Mouse (Mus musculus): ENCODE results near the gene Dedd2. TPM values are rescaled to one million over a fixed set of nuclear protein-coding genes. Genes with fewer than 3 reads are reported as not detected.

The Dedd2 gene
- total RNA-seq, 2 experiments from 2014 or later = 24.1 to 25.4 TPM

- intact Hi-C loops (cut with DNase I) = no loop called here
- no peak for DNase-seq (ENCODE audit: low spot score in 2 of 2)
Measured at GRCm38 (mm10) chr7:25190806-25191205, 29.6 kb downstream of the Dedd2 start.

GRCm38 (mm10) chr7:25187662-25188650 is 32.5 kb downstream of the Dedd2 start:
- intact Hi-C loops (cut with DNase I) = loop anchor here (1.0 to 2.0 kb wide), 2 partner anchors 31 to 55 kb away; no protein-coding TSS in a partner anchor

GRCm38 (mm10) chr7:25184091-25184490 is 36.3 kb downstream of the Dedd2 start:
- DNase-seq (ENCODE audit: low spot score in 2 of 2) = no peak
- intact Hi-C loops (cut with DNase I) = no loop called here

More at GRCm38 (mm10) chr7:25187662-25188650, 32.5 kb downstream of the Dedd2 start:
- DNase-seq (ENCODE audit: low spot score in 2 of 2) = peak; percentile 87 to 90

DNA sequence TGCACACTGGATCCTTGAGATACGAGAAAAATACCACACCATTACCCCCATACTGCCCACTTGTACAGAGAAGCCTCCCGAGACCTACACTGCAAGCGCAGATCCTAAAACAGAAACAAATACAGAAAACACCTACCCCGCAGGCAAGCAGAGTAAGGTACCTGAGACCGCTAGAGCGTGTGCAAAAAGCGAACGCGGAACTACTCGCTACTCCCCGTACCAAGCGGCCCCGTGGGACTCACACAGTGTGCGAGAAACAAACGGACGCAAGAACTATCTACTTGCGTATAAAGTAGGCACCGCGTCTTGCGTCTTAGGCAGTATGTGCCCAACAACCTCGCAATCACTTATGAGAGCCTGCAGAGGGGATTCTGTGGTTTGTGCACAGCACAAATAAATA is 38.6 kb downstream of the Dedd2 start:
- intact Hi-C loops (cut with DNase I) = no loop called here

GRCm38 (mm10) chr7:25181331-25181790 is 39.1 kb downstream of the Dedd2 start:
- intact Hi-C loops (cut with DNase I) = no loop called here
- DNase-seq (ENCODE audit: low spot score in 2 of 2) = no peak

More for the DNA sequence above, 38.6 kb downstream of the Dedd2 start:
- peak in 1 of 2 experiments; percentile 21 for DNase-seq (ENCODE audit: low spot score in 2 of 2)

DNA sequence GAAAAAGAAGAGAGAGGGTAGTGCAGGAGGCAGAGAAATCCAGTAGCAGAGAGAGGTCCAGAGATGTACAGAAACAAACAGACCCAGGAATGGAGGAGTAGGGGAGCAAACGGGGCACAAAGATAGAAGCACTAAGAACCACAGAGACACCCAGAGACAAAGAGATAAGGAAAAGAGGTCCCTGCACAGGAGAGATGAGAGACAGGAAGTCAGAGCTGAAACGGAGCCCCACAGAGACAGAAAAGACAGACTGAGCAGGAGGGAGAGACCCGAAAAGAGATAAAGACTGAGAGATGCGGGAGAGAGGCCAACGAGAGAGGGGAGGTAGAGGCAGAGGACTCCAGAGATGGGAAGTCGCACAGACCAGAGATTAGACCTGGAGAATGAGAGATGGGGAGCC is 39.9 kb downstream of the Dedd2 start:
- no peak for DNase-seq (ENCODE audit: low spot score in 2 of 2)
- intact Hi-C loops (cut with DNase I) = no loop called here

GRCm38 (mm10) chr7:25179606-25180161 is 40.7 kb downstream of the Dedd2 start, which contains the start of gene Pou2f2:
TSS of gene Pou2f2 (minus strand) at chr7:25179726.
- DNase-seq (ENCODE audit: low spot score in 2 of 2) = peak; percentile 90 to 92
- intact Hi-C loops (cut with DNase I) = no loop called here

- peak; percentile 39 to 69 for DNase-seq (ENCODE audit: low spot score in 2 of 2)
- intact Hi-C loops (cut with DNase I) = no loop called here
Measured at GRCm38 (mm10) chr7:25178787-25179605, 41.4 kb downstream of the Dedd2 start.

- peak; percentile 16 to 55 for DNase-seq (ENCODE audit: low spot score in 2 of 2)
- intact Hi-C loops (cut with DNase I) = no loop called here
Measured at GRCm38 (mm10) chr7:25178317-25178716, 42.1 kb downstream of the Dedd2 start.

DNA sequence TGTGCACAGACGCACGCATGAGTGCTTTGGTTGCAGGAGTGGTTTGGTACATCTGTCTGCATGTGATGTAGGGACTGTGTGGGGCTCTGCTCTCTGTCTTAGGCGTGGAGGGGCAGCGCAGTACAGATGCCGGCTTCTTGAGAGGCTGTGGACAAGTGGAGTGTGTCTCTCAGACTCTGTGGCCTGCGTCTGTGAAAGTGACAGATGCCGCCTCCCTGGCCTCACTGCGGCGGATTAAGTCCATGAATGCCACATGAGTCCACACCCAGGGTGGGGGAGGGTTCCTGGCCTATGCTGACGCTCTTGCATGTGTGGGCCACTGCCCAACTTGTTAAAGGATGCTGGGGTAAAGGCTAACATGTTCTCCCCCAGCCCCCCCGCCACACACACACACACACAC is 46.1 kb downstream of the Dedd2 start:
- no peak for DNase-seq (ENCODE audit: low spot score in 2 of 2)
- intact Hi-C loops (cut with DNase I) = no loop called here

- intact Hi-C loops (cut with DNase I) = no loop called here
Measured at GRCm38 (mm10) chr7:25172669-25173068, 47.7 kb downstream of the Dedd2 start.

DNA sequence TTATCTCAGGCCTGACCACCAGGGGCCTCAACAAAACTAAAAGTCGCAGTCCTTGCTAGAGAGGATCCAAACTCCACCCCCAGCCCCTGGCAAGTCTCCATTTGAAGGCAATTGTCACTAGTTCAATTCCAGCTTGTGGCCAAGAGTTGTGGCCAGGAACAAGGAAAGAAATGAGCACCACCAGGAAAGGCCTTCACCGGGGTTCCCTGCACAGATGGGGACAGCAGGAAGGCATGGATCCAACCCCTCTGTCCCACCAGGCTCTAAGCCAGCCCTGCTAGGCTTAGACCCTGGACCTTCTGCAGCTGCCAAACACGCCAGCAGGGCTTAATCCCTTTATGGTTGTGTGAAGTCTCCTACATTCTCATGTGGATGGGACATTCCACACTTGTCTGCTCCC is 49.8 kb downstream of the Dedd2 start:
- intact Hi-C loops (cut with DNase I) = no loop called here

More at GRCm38 (mm10) chr7:25172669-25173068, 47.7 kb downstream of the Dedd2 start:
- DNase-seq (ENCODE audit: low spot score in 2 of 2) = no peak

DNA sequence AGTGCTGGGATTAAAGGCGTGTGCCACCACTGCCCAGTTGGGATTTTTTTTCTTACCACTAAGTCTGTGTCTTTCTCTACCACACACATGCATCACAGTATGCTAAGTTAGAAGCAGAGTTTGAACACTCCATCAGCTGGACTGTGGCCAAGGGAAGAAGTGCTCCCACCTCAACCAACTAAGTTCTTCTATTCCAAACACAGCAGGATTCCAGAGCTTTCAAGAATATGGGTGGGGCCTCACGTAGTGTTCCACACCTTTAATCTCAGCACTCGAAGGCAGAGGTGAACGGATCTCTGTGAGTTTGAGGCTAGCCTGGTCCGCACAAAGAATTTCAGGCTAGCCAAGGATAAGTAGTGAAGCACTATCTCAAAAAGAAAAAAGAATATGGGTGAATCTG is 54.3 kb downstream of the Dedd2 start:
- intact Hi-C loops (cut with DNase I) = no loop called here
- no peak for DNase-seq (ENCODE audit: low spot score in 2 of 2)

More for the DNA sequence above, 49.8 kb downstream of the Dedd2 start:
- DNase-seq (ENCODE audit: low spot score in 2 of 2) = no peak

GRCm38 (mm10) chr7:25156158-25156648 is 64.2 kb downstream of the Dedd2 start:
- DNase-seq (ENCODE audit: low spot score in 2 of 2) = no peak
- intact Hi-C loops (cut with DNase I) = no loop called here

DNA sequence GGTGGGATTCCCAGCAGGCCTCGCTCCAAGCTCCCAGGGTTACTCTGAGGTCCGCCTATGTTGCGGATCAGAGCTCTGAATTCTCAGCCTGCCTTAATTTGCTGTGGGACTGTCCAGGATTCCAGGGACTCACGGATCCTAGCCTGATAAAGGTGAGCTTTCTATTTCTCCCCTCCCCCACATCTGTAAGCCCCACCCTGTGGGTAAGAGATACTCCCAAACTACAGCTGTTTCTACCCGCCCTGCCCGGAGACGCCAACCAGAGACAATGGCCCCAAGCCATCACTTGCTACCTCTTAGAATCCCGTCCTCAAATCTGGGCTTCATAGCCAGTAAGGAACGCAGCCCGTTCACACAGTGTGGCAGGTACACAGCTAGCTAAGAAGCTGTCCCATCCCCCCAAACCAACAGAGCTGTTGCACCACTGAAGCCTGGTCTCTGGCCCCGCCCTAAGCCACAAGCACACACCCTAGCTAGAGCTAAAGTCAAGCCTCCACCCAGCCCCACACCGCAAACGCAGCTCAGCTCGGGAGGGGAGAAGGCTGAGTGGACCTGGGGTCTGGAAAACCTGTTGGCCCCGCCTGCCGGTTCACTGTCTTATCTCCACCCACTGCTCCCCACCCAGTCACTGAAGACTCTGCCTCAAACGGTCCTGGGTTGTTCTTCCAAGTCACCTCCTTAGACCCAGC is 64.8 kb downstream of the Dedd2 start:
- intact Hi-C loops (cut with DNase I) = no loop called here
- DNase-seq (ENCODE audit: low spot score in 2 of 2) = no peak

GRCm38 (mm10) chr7:25154648-25155047 is 65.8 kb downstream of the Dedd2 start:
- DNase-seq (ENCODE audit: low spot score in 2 of 2) = no peak
- intact Hi-C loops (cut with DNase I) = no loop called here

DNA sequence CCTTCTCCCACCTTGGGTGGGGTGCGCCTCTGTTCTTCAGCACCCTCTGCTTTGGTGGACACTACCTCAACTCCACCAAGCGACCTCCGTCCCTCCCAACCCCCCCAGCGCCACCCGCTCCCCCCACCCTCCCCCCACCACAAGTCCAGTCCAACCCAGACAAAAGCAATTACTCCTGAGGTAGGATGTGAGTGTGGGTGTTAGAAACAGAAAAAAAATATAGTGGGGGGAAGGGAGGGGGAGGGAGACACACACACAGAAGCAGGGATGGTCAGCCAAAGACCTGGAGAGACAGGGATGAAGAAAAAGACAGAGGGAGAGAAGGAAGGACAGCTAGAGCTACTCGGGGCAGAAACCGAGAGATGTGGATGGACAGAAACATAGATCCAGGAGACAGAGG is 66.6 kb downstream of the Dedd2 start:
- DNase-seq (ENCODE audit: low spot score in 2 of 2) = no peak
- intact Hi-C loops (cut with DNase I) = no loop called here

- peak in 1 of 2 experiments; percentile 46 for DNase-seq (ENCODE audit: low spot score in 2 of 2)
- intact Hi-C loops (cut with DNase I) = no loop called here
Measured at GRCm38 (mm10) chr7:25151916-25152556, 68.4 kb downstream of the Dedd2 start.

Data from left cerebral cortex, postnatal 25 days (tissue).